Mouse (Mus musculus) forebrain, embryonic 10.5 days (tissue): ENCODE data around the gene Ciao2a. TPM values are rescaled to one million over a fixed set of nuclear protein-coding genes. Genes with fewer than 3 reads are reported as not detected.

ENCODE experiments used
- DNase-seq: peaks from one replicate; pipeline ENCODE4 v3.0.0-alpha.2; 2017; ENCODE audit warnings: low spot score; ENCODE audit errors: extremely low spot score
- H3K27ac ChIP-seq: fragments of 300-500 bp; sonication (generic); 2 replicates; pipeline ENCODE4 v1.5.1; 2016; ENCODE audit warnings: mild to moderate bottlenecking
- H3K27me3 ChIP-seq: fragments of 300-500 bp; sonication (generic); 2 replicates; pipeline ENCODE4 v1.6.1; 2016; ENCODE audit warnings: mild to moderate bottlenecking; ENCODE audit not compliant: poor library complexity, severe bottlenecking
- H3K36me3 ChIP-seq: fragments of 300-500 bp; sonication (generic); replicated peaks from 2 replicates; pipeline ENCODE4 v1.6.1; 2016; ENCODE audit warnings: mild to moderate bottlenecking, moderate library complexity
- H3K4me1 ChIP-seq: fragments of 300-500 bp; sonication (generic); 2 replicates; pipeline ENCODE4 v1.6.1; 2016
- H3K4me3 ChIP-seq: fragments of 300-500 bp; sonication (generic); 2 replicates; pipeline ENCODE4 v1.5.1; 2016; ENCODE audit warnings: mild to moderate bottlenecking, moderate library complexity
- H3K9me3 ChIP-seq: fragments of 300-500 bp; sonication (generic); 2 replicates; pipeline ENCODE4 v1.6.1; 2016; ENCODE audit warnings: mild to moderate bottlenecking, moderate library complexity
- WGBS: fragments of 180-500 bp; shearing (Covaris S2); methylation state at CpG from one replicate; pipeline ENCODE4 v1.1.7; 2016; 5-methylcytosine and 5-hydroxymethylcytosine counted together
- polyA plus RNA-seq: library from polyadenylated mRNA; unstranded; fragments of >200 nt; fragmentation: Nextera tagmentation; extraction: Ambion mirVana; gene quantifications from 2 replicates; pipeline ENCODE4 v1.2.1, GENCODE M21; 2016

The Ciao2a gene
- polyA plus RNA-seq, 1 experiment from 2014 or later, result 168 TPM

GRCm38 (mm10) chr9:66154013-66154412, 27.6 kb downstream of the Ciao2a start:
- Histone ChIP-seq H3K9me3 (no peaks in the 10 kb centered on the region), H3K4me3 (no peak overlapping the region), H3K27ac (no peak overlapping the region), H3K27me3 (peaks cover 50% of the 10 kb centered on the region), H3K4me1 (peaks cover 13% of the 10 kb centered on the region), H3K36me3 (no peaks in the 10 kb centered on the region)
- 93% methylated on average over 9 of the region's 9 CpGs for WGBS
- no peak for DNase-seq

- WGBS, result 85% methylated on average over 1 of the region's 1 CpGs
- Histone ChIP-seq H3K27ac (no peak overlapping the region), H3K9me3 (no peaks in the 10 kb centered on the region), H3K4me1 (peaks cover 13% of the 10 kb centered on the region), H3K4me3 (no peak overlapping the region), H3K27me3 (peaks cover 59% of the 10 kb centered on the region), H3K36me3 (no peaks in the 10 kb centered on the region)
- DNase-seq, result no peak
These were observed 29.1 kb downstream of the Ciao2a start for GRCm38 (mm10) chr9:66155534-66155933.

GRCm38 (mm10) chr9:66157958-66158830, 31.8 kb downstream of the Ciao2a start, which contains the start of gene Dapk2:
Dapk2 (plus strand) TSS chr9:66158223.
- Histone ChIP-seq H3K27me3 (peaks cover 45% of the 10 kb centered on the region), H3K4me3 (peak within 1 kb of the TSS; percentile 59), H3K9me3 (no peaks in the 10 kb centered on the region), H3K36me3 (no peaks in the 10 kb centered on the region), H3K27ac (peak within 1 kb of the TSS; percentile 81), H3K4me1 (peaks cover 10% of the 10 kb centered on the region)
- WGBS, result 2% methylated on average over 58 of the region's 58 CpGs
- DNase-seq, result peak; percentile 75

- Histone ChIP-seq H3K9me3 (no peaks in the 10 kb centered on the region), H3K27me3 (peaks cover 38% of the 10 kb centered on the region), H3K4me3 (peak overlapping the region; percentile 59), H3K27ac (no peak overlapping the region), H3K36me3 (no peaks in the 10 kb centered on the region), H3K4me1 (peaks cover 10% of the 10 kb centered on the region)
- DNase-seq, result no peak
- WGBS, result 86% methylated on average over 6 of the region's 6 CpGs
These were observed 32.5 kb downstream of the Ciao2a start for GRCm38 (mm10) chr9:66158885-66159430.

- Histone ChIP-seq H3K36me3 (no peaks in the 10 kb centered on the region), H3K9me3 (no peaks in the 10 kb centered on the region), H3K27me3 (peaks cover 38% of the 10 kb centered on the region), H3K4me1 (peaks cover 13% of the 10 kb centered on the region), H3K4me3 (no peak overlapping the region), H3K27ac (no peak overlapping the region)
- WGBS, result 96% methylated on average over 2 of the region's 2 CpGs
- DNase-seq, result no peak
These were observed 33.7 kb downstream of the Ciao2a start for GRCm38 (mm10) chr9:66160155-66160554.

- H3K27me3 ChIP-seq, result peaks cover 19% of the 10 kb centered on the region
- H3K27ac ChIP-seq, result 0 out of 2 replicates have a peak overlapping the region, but pooled peaks have one; percentile 25
- 83% methylated on average over 9 of the region's 9 CpGs for WGBS
- H3K4me3 ChIP-seq, result no peak overlapping the region
- peaks cover 38% of the 10 kb centered on the region for H3K4me1 ChIP-seq
- H3K9me3 ChIP-seq, result no peaks in the 10 kb centered on the region
- no peak for DNase-seq
- no peaks in the 10 kb centered on the region for H3K36me3 ChIP-seq
These were observed 36.6 kb downstream of the Ciao2a start for GRCm38 (mm10) chr9:66162995-66163394.

- Histone ChIP-seq H3K9me3 (no peaks in the 10 kb centered on the region), H3K4me1 (peaks cover 72% of the 10 kb centered on the region), H3K36me3 (no peaks in the 10 kb centered on the region), H3K4me3 (no peak overlapping the region), H3K27me3 (no peaks in the 10 kb centered on the region), H3K27ac (peak overlapping the region; percentile 74)
- 83% methylated on average over 5 of the region's 5 CpGs for WGBS
- DNase-seq, result no peak
These were observed 40.8 kb downstream of the Ciao2a start for GRCm38 (mm10) chr9:66167222-66167621.

GRCm38 (mm10) chr9:66168233-66168632, 41.8 kb downstream of the Ciao2a start:
- H3K36me3 ChIP-seq, result 0 out of 2 replicates have a peak, but pooled peaks cover 2% of the 10 kb centered on the region
- peak overlapping the region; percentile 74 for H3K27ac ChIP-seq
- H3K27me3 ChIP-seq, result no peaks in the 10 kb centered on the region
- DNase-seq, result no peak
- H3K4me3 ChIP-seq, result no peak overlapping the region
- peaks cover 72% of the 10 kb centered on the region for H3K4me1 ChIP-seq
- no peaks in the 10 kb centered on the region for H3K9me3 ChIP-seq
- 28% methylated on average over 1 of the region's 1 CpGs for WGBS

- no peaks in the 10 kb centered on the region for H3K9me3 ChIP-seq
- DNase-seq, result no peak
- no peaks in the 10 kb centered on the region for H3K27me3 ChIP-seq
- no peak overlapping the region for H3K4me3 ChIP-seq
- peak overlapping the region; percentile 74 for H3K27ac ChIP-seq
- WGBS, result 17% methylated on average over 5 of the region's 5 CpGs
- peaks cover 65% of the 10 kb centered on the region for H3K4me1 ChIP-seq
- 0 out of 2 replicates have a peak, but pooled peaks cover 5% of the 10 kb centered on the region for H3K36me3 ChIP-seq
These were observed 44.1 kb downstream of the Ciao2a start for GRCm38 (mm10) chr9:66170506-66170905.

- Histone ChIP-seq H3K27me3 (no peaks in the 10 kb centered on the region), H3K4me1 (peaks cover 56% of the 10 kb centered on the region), H3K27ac (peak overlapping the region; percentile 71), H3K9me3 (no peaks in the 10 kb centered on the region), H3K4me3 (no peak overlapping the region), H3K36me3 (0 out of 2 replicates have a peak, but pooled peaks cover 5% of the 10 kb centered on the region)
- WGBS, result 69% methylated on average over 12 of the region's 12 CpGs
- DNase-seq, result no peak
These were observed 45.0 kb downstream of the Ciao2a start for GRCm38 (mm10) chr9:66171275-66171921.

GRCm38 (mm10) chr9:66173316-66173855, 47.0 kb downstream of the Ciao2a start:
- Histone ChIP-seq H3K27me3 (no peaks in the 10 kb centered on the region), H3K9me3 (no peaks in the 10 kb centered on the region), H3K36me3 (0 out of 2 replicates have a peak, but pooled peaks cover 5% of the 10 kb centered on the region), H3K27ac (no peak overlapping the region), H3K4me1 (peaks cover 40% of the 10 kb centered on the region), H3K4me3 (no peak overlapping the region)
- WGBS, result 96% methylated on average over 5 of the region's 5 CpGs
- no peak for DNase-seq

GRCm38 (mm10) chr9:66174985-66175384, 48.6 kb downstream of the Ciao2a start:
- 87% methylated on average over 3 of the region's 3 CpGs for WGBS
- 0 out of 2 replicates have a peak, but pooled peaks cover 5% of the 10 kb centered on the region for H3K36me3 ChIP-seq
- H3K4me3 ChIP-seq, result no peak overlapping the region
- H3K27me3 ChIP-seq, result no peaks in the 10 kb centered on the region
- H3K4me1 ChIP-seq, result peaks cover 25% of the 10 kb centered on the region
- H3K9me3 ChIP-seq, result no peaks in the 10 kb centered on the region
- no peak overlapping the region for H3K27ac ChIP-seq
- DNase-seq, result no peak
